Mouse (Mus musculus) G1E (cell line): ENCODE data around the gene Rbms1.

ENCODE experiments used
- CTCF ChIP-seq: IDR thresholded peaks from 2 replicates; pipeline ENCODE4 v1.5.1; 2012; ENCODE audit warnings: low read depth, low read length, inconsistent platforms, mixed read lengths
- GATA1 ChIP-seq: IDR thresholded peaks from 2 replicates; pipeline ENCODE4 v1.6.1; 2012; ENCODE audit warnings: borderline replicate concordance, low read length, inconsistent platforms, mixed read lengths
- GATA2 ChIP-seq: IDR thresholded peaks from 2 replicates; pipeline ENCODE4 v1.6.1; 2012; ENCODE audit warnings: low read depth, low read length, inconsistent platforms, borderline replicate concordance
- POLR2AphosphoS5 ChIP-seq: IDR thresholded peaks from 2 replicates; pipeline ENCODE4 v1.6.1; 2012; ENCODE audit warnings: low read depth, low read length, inconsistent platforms; ENCODE audit not compliant: insufficient replicate concordance
- TAL1 ChIP-seq: conservative IDR thresholded peaks from 2 replicates; pipeline ENCODE4 v1.6.1; 2012; ENCODE audit warnings: low read depth, low read length, inconsistent platforms, mixed read lengths

- no peak for TF ChIP-seq CTCF
- no peak for TF ChIP-seq TAL1
- TF ChIP-seq GATA1, result no peak
- no peak for TF ChIP-seq POLR2AphosphoS5
- TF ChIP-seq GATA2, result no peak
These were observed 161.3 kb downstream of the Rbms1 start for GRCm38 (mm10) chr2:60801571-60802155.
